Mouse (Mus musculus) embryonic stem cell, embryonic (primary cell): ENCODE measurements at regions not wholly inside any gene's neighbourhood (a gene's known extent, or its start where the extent isn't known, plus 50 kb on each side); places are given as distances from the start of the nearest gene placed in this dataset.

Source experiments
- CTCF ChIA-PET, 4 experiments: fragments of 300-600 bp in 2 of 4; fragments of 350-600 bp in 2 of 4; sonication (Branson Sonifier 250); formaldehyde crosslinking; loops; one replicate each; lab custom pipeline; 2022; ENCODE audit warnings: inconsistent platforms in 2 of 4; lab: Charles Lee
- POLR2A ChIA-PET, 4 experiments: fragments of 300-600 bp in 2 of 4; fragments of 350-600 bp in 2 of 4; sonication (Branson Sonifier 250); formaldehyde crosslinking; loops; one replicate each; lab custom pipeline; 2022; ENCODE audit warnings: antibody characterized with exemption in 4 of 4, inconsistent platforms in 1 of 4; lab: Charles Lee

DNA sequence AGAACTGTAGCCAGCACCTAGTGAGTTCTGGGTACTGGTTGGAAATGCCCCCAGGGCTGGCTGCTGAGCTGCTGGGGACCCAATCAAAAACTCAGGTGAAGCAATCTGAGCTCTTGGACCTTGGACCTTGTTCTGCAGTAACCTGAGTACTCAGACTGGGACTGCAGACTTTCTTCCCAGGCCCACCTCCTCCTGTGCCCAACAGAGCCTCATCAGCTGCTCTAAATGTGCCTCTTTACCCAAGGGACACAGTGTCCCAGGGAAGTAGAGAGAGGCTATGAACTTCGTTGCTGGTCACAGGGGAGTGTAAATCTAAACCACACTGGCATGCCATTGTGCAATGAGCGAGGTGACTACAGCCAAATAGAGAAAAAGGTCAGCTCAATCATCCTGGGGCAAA lies 277.6 kb upstream of the Zmiz1 start:
- ChIA-PET CTCF (no interaction called here), POLR2A (no interaction called here)

DNA sequence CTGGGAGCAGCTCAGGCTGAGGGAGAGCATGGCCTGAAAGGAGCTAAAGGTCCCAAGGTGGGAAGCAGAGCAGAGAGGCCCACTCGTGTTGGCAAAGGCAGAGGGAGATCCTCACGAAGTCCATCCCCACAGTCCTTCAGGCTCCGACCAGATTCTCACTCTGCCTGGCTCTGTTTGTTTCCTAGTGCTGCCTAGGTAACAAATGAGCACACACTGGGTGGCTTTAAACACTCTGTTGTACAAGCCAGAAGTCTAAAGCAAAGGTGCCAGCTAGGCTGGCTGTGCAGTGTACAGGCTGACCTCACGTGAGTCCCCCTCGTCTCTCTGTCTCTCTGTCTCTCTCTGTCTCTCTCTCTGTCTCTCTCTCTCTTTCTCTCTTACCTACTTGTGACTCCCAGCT lies 274.9 kb upstream of the Zmiz1 start:
- POLR2A ChIA-PET: interaction anchor here in 1 of 4 experiments (1.3 kb wide), 1 partner anchor 28 kb away, joined by 3 read pairs; no protein-coding TSS in a partner anchor
- CTCF ChIA-PET: no interaction called here

- POLR2A ChIA-PET: interaction anchor here in 3 of 4 experiments (0.7 to 1.5 kb wide), 4 partner anchors 11 to 1559 kb away, joined by 3 to 9 read pairs (median 3); no protein-coding TSS in a partner anchor
- CTCF ChIA-PET: interaction anchor here in 1 of 4 experiments (0.6 kb wide), 1 partner anchor 284 kb away, joined by 3 read pairs; no protein-coding TSS in a partner anchor
These were observed 274.1 kb upstream of the Zmiz1 start for GRCm38 (mm10) chr14:25184875-25185274.

GRCm38 (mm10) chr14:25185556-25185958 lies 273.4 kb upstream of the Zmiz1 start:
- ChIA-PET CTCF (interaction anchor here in 2 of 4 experiments (0.5 to 0.6 kb wide), 2 partner anchors 31 to 708 kb away, joined by 3 to 5 read pairs; no protein-coding TSS in a partner anchor), POLR2A (interaction anchor here (0.5 to 1.5 kb wide), 7 partner anchors 10 to 192 kb away, joined by 3 to 6 read pairs (median 3); no protein-coding TSS in a partner anchor)

DNA sequence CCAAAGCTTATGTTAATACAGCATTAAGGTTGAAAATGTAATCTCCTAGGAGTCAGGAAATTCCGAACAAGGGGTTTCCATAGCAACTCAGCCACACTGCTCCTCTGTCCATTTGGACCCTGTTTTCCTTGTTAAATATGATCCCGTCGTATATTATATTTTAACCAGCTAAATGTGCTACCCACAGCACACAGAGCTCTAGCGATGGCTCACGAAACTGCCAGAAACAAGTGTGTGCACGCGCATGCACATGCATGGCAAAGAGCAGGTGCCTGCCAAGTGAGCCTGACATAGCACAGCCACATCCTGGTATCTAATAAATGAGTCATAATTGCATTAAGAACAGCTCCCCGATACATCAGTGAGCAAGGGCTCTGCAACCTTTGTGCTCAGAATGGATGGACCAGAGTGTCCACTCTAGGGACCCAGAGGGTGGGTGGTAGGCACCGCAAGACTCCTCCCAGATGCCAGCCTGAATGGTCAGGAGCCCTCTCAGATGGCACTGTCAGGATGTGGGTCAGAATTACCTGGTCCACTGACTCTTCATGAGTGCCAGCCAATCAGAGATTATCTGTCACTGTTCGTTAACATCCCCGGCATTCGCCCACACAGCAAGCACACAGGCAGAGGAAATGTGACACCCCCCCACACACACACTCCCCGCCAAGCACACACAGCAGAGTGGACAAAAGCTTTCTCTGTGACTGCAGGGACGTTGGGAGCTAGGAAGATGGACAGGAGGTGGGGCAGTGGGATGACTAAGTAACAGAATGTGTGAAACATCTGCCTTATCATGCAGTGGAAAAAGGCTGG lies 272.8 kb upstream of the Zmiz1 start:
- CTCF ChIA-PET: interaction anchor here in 2 of 4 experiments (0.5 to 0.6 kb wide), 2 partner anchors 30 to 709 kb away, joined by 3 to 5 read pairs; no protein-coding TSS in a partner anchor
- POLR2A ChIA-PET: interaction anchor here (0.5 to 1.5 kb wide), 8 partner anchors 10 to 245 kb away, joined by 3 to 6 read pairs (median 3); no protein-coding TSS in a partner anchor

GRCm38 (mm10) chr14:25187715-25188114 lies 271.3 kb upstream of the Zmiz1 start:
- CTCF ChIA-PET: no interaction called here

DNA sequence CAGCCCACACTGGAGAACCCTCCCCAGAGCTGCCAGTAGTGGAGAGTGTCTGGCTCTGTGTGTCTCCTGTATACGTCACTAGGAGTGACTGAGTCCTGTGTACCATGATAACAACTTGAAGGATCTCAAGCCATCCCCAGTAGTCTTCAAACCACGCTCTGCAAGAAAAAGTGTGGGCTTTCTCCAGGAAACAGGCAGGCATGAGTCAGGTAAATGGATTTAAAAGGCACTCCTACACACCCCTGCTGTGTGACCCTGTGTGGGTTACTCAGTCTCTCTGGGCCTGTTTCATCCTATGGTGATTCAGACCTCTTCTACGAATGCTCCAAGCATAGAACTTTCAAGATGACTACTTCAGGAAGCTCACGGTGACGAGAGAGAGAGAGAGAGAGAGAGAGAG lies 269.7 kb upstream of the Zmiz1 start:
- ChIA-PET CTCF (no interaction called here), POLR2A (interaction anchor here in 1 of 4 experiments (0.6 kb wide), 1 partner anchor 65 kb away, joined by 5 read pairs; no protein-coding TSS in a partner anchor)

More at GRCm38 (mm10) chr14:25187715-25188114, 271.3 kb upstream of the Zmiz1 start:
- POLR2A ChIA-PET: no interaction called here

GRCm38 (mm10) chr14:25190680-25191270 lies 268.2 kb upstream of the Zmiz1 start:
- POLR2A ChIA-PET: interaction anchor here in 1 of 4 experiments (0.5 kb wide), 1 partner anchor 123 kb away, joined by 4 read pairs; no protein-coding TSS in a partner anchor
- CTCF ChIA-PET: no interaction called here

GRCm38 (mm10) chr14:25196820-25197219 lies 262.2 kb upstream of the Zmiz1 start:
- ChIA-PET CTCF (interaction anchor here in 2 of 4 experiments (0.5 to 1.2 kb wide), 3 partner anchors 122 to 369 kb away, joined by 3 to 4 read pairs (median 3); no protein-coding TSS in a partner anchor), POLR2A (interaction anchor here in 1 of 4 experiments (1.3 kb wide), 1 partner anchor 12 kb away, joined by 3 read pairs; no protein-coding TSS in a partner anchor)

- ChIA-PET CTCF (no interaction called here), POLR2A (no interaction called here)
These were observed 259.1 kb upstream of the Zmiz1 start for GRCm38 (mm10) chr14:25199900-25200299.

DNA sequence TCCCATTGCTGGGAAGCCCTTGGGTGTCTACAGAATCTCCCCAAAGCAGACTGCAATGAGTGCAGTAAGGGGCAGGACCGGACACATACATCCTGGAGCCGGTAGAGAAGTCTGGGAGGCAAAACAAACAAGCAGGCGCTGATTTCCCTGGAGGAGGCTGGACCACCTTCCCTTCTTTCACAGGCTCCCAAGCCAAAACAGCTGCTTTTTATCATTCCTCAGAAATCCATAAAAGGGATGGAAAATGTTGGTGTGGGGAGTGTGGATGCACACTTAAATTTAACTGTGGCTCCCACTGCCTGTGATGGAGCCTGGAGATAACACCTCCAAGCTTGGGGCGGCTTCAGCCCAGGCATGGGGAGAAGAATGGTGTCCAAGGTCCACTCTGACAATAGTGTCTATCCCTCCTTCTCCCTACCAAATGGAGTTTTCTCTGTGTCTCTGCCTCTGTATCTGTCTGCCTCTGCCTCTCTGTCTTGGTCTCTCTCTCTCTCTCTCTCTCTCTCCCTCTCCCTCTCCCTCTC lies 258.3 kb upstream of the Zmiz1 start:
- CTCF ChIA-PET: no interaction called here
- POLR2A ChIA-PET: no interaction called here

DNA sequence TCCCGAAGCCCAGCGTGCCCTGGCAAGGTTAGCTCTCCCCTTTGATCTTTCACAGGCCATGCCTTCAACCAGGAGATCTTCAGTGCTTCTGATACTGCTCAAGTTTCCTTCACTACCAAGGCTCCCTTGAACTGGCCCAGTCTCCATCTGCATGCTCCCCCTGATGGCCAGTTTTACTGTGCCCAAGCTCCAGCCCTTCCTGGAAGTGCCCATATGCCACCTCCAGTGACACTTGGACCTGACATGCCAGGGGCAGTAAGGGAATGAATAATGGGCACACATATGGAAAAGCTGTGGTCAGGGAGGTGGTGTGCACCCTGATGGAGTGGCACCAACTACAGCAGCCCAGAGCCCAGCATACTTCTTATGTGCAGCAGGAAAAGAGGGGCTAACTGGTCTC lies 256.7 kb upstream of the Zmiz1 start:
- CTCF ChIA-PET: no interaction called here
- POLR2A ChIA-PET: interaction anchor here in 1 of 4 experiments (0.8 kb wide), 1 partner anchor 94 kb away, joined by 3 read pairs; no protein-coding TSS in a partner anchor

DNA sequence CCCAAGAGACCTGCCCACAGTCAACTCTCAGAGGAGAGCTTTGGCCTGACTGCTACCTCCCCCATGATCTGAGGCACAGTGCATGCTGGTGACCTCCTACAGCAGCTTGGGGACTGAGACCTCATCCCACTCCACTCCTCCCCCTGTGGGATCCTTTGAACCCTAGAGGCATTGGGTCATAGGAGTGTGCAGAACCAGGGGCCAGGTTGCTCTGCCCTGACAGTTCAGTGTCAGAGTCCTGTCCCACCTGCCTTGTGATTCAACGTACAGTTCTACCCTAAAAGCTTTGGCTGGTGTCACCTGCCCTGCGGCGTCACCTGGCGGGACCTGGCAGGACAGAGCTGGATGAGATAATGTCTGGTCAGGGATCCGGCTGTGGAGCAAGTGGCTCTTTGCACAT lies 254.9 kb upstream of the Zmiz1 start:
- ChIA-PET CTCF (no interaction called here), POLR2A (no interaction called here)

- POLR2A ChIA-PET: no interaction called here
- CTCF ChIA-PET: no interaction called here
These were observed 252.1 kb upstream of the Zmiz1 start for GRCm38 (mm10) chr14:25206855-25207254.

GRCm38 (mm10) chr14:25207422-25207821 lies 251.6 kb upstream of the Zmiz1 start:
- POLR2A ChIA-PET: no interaction called here
- CTCF ChIA-PET: interaction anchor here in 1 of 4 experiments (0.6 kb wide), 1 partner anchor 384 kb away, joined by 3 read pairs; no protein-coding TSS in a partner anchor

DNA sequence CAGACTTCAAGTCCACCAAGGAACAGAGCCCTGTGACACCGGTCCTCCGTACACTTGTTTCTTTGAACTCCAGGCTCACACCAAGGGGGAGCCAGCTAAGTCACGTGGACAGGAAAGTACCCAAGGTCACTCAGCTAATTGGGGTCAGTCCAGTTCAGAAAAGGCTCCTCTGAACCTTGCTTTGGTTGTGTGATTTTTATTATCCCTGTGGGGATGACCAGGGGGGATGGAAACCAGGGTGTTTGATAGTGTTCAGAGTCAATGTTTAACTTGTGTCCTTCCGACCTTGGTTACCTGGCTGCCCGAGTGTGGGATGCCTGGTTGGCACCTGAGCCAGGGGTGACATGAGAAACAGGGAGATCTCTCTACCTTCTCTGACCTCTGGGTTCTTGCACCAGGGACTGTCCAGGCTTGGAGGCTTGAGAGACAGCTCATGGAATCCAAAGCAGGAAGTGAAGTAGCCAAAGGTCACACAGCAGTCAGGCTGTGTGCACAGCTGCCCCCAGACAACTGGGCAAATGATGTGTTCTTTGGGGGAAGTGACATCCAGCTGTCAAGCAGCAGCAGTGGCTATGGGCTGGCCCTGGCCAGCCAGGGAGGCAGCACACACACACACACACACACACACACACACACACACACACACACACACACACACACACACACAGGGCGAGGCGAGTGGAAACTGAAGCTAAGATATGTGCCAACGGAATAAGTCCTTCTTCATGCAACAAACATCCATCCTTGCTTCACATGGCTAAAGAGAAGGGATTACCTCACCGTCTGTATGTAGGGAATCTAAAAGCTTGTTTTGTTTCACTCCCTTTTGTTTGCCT lies 250.5 kb upstream of the Zmiz1 start:
- CTCF ChIA-PET: no interaction called here
- POLR2A ChIA-PET: interaction anchor here in 2 of 4 experiments (0.6 to 0.7 kb wide), 4 partner anchors 12 to 278 kb away, joined by 3 to 6 read pairs (median 4); no protein-coding TSS in a partner anchor

DNA sequence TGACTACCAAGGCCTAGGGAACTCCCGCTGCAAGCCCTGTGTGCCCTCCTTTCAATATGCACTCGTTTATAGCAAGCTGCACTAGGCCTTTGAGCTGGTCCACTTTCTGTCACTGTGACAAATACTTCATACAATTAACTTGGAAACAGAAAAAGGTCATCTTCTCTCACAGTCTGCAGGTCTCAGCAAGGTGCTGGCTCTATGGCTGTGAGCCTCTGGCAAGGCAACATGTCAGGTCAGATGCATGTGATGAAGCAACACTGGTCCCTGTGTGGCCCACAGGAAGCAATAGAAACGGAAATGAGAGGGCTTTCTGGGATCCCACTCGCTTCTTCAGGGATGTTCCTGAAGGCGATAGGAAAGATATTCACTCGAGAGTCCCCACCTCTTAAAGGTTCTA lies 245.9 kb upstream of the Zmiz1 start:
- ChIA-PET CTCF (no interaction called here), POLR2A (no interaction called here)

GRCm38 (mm10) chr14:25223091-25223490 lies 235.9 kb upstream of the Zmiz1 start:
- ChIA-PET POLR2A (no interaction called here), CTCF (no interaction called here)
